Mouse (Mus musculus): ENCODE results near the gene Olfr827.

GRCm38 (mm10) chr10:130229584-130229983 is 15.4 kb upstream of the Olfr827 start:
- TF ChIP-seq CTCF (IDR thresholded peaks at IDR 0.05) = no peak
- no peak for TF ChIP-seq EP300 (IDR thresholded peaks at IDR 0.05; ENCODE audit: insufficient read depth, low read depth, low read length)
- no peak for TF ChIP-seq POLR2A (IDR thresholded peaks at IDR 0.05; ENCODE audit: insufficient read depth, low read depth, low read length)

Data from heart, adult 2 months (tissue).